Mouse (Mus musculus): ENCODE measurements around the gene Ipo9.

Gene Ipo9

GRCm38 (mm10) chr1:135369415-135369814 is 60.9 kb downstream of the Ipo9 start:
- in situ Hi-C loops (cut with MboI, MseI): loop anchor here (5.0 kb wide), 2 partner anchors 207 to 212 kb away; no protein-coding TSS in a partner anchor

- in situ Hi-C loops (cut with MboI, MseI): loop anchor here (5.0 kb wide), 2 partner anchors 207 to 212 kb away; no protein-coding TSS in a partner anchor
These were observed 61.3 kb downstream of the Ipo9 start for GRCm38 (mm10) chr1:135368982-135369381.

- in situ Hi-C loops (cut with MboI, MseI): loop anchor here (5.0 kb wide), 2 partner anchors 206 to 211 kb away; no protein-coding TSS in a partner anchor
These were observed 62.1 kb downstream of the Ipo9 start for GRCm38 (mm10) chr1:135368245-135368644.

GRCm38 (mm10) chr1:135367595-135367994 is 62.7 kb downstream of the Ipo9 start:
- in situ Hi-C loops (cut with MboI, MseI): loop anchor here (5.0 kb wide), 2 partner anchors 205 to 210 kb away; no protein-coding TSS in a partner anchor

- in situ Hi-C loops (cut with MboI, MseI): loop anchor here (5.0 kb wide), 2 partner anchors 205 to 210 kb away; no protein-coding TSS in a partner anchor
These were observed 63.3 kb downstream of the Ipo9 start for GRCm38 (mm10) chr1:135367005-135367404.

GRCm38 (mm10) chr1:135366380-135366779 is 63.9 kb downstream of the Ipo9 start:
- in situ Hi-C loops (cut with MboI, MseI): loop anchor here (5.0 kb wide), 2 partner anchors 204 to 209 kb away; no protein-coding TSS in a partner anchor

- in situ Hi-C loops (cut with MboI, MseI): no loop called here
These were observed 66.9 kb downstream of the Ipo9 start for GRCm38 (mm10) chr1:135363446-135363845.

GRCm38 (mm10) chr1:135362115-135362514 is 68.2 kb downstream of the Ipo9 start:
- in situ Hi-C loops (cut with MboI, MseI): no loop called here

GRCm38 (mm10) chr1:135361491-135361890 is 68.8 kb downstream of the Ipo9 start:
- in situ Hi-C loops (cut with MboI, MseI): no loop called here

GRCm38 (mm10) chr1:135359071-135359470 is 71.2 kb downstream of the Ipo9 start:
- in situ Hi-C loops (cut with MboI, MseI): loop anchor here in 1 of 2 experiments (10.0 kb wide), 1 partner anchor 1374 kb away; no protein-coding TSS in a partner anchor

- in situ Hi-C loops (cut with MboI, MseI): loop anchor here in 1 of 2 experiments (10.0 kb wide), 1 partner anchor 1367 kb away; no protein-coding TSS in a partner anchor
These were observed 78.3 kb downstream of the Ipo9 start for GRCm38 (mm10) chr1:135351953-135352352.

GRCm38 (mm10) chr1:135347498-135348169 is 82.7 kb downstream of the Ipo9 start:
- in situ Hi-C loops (cut with MboI, MseI): no loop called here

- in situ Hi-C loops (cut with MboI, MseI): no loop called here
These were observed 83.4 kb downstream of the Ipo9 start for GRCm38 (mm10) chr1:135346891-135347290.

- in situ Hi-C loops (cut with MboI, MseI): no loop called here
These were observed 86.3 kb downstream of the Ipo9 start for GRCm38 (mm10) chr1:135344026-135344425.

- in situ Hi-C loops (cut with MboI, MseI): no loop called here
These were observed 88.4 kb downstream of the Ipo9 start for GRCm38 (mm10) chr1:135341947-135342346.
